Mouse (Mus musculus) kidney, postnatal 14 days (tissue): ENCODE data around the gene Dnajc1.
A peak's percentile ranks its signal among the peaks of the same experiment; 100 is the strongest.

ENCODE experiments used
- DNase-seq: peaks from one replicate; pipeline ENCODE4 v3.0.0; 2022; ENCODE audit warnings: mixed read lengths

Gene Dnajc1

GRCm38 (mm10) chr2:18392331-18393021 lies at the start of gene Dnajc1:
Gene Dnajc1, minus strand, starts transcription at chr2:18392830.
- DNase-seq, result peak; percentile 95

GRCm38 (mm10) chr2:18441871-18442270 lies 49.2 kb upstream of the Dnajc1 start:
- peak; percentile 11 for DNase-seq

GRCm38 (mm10) chr2:18415242-18415641 lies 22.6 kb upstream of the Dnajc1 start:
- DNase-seq, result no peak

- no peak for DNase-seq
Measured at GRCm38 (mm10) chr2:18403679-18404078, 11.0 kb upstream of the Dnajc1 start.

GRCm38 (mm10) chr2:18401771-18402170 lies 9.1 kb upstream of the Dnajc1 start:
- no peak for DNase-seq

GRCm38 (mm10) chr2:18393022-18393519 lies 441 bp upstream of the Dnajc1 start:
- DNase-seq, result no peak

DNA sequence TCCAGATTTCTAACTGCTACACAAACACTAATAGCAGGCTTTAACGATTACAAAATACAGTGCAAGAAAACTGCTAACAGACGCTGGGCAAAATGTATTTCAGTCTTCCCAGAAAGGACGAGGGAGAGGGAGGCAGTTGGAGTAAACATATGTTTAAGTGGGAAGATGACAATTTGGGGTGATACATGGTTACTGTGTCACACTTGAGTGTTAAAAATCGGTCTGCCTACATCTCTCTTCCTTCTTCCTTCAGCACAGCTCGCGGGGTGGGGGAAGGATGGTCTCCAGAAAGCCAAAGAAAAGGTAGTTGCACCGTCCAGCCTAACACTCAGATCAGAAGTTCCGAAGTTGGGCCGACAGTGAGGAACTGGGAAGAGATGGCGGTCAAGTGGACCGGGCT lies 769 bp downstream of the Dnajc1 start:
- no peak for DNase-seq

DNA sequence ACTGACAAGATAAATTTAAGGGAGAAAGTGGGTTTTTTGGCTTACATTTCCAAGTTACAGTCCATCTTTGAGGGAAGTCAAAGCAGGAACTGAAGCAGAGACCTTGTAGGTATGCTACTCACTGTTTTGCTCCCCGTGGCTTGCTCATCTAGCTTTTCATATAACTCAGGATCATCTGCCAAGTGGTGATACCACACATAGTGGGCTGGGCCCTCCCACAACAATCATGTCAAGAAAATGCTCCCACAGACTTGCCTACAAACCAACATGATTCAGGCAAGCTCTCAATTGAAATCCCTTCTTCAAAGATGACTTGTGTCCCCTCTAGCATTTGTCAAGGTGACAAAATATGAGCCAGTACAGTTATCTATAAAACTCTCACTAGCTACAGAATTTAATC lies 3.0 kb downstream of the Dnajc1 start:
- DNase-seq, result no peak

- no peak for DNase-seq
Measured at GRCm38 (mm10) chr2:18381662-18382061, 11.0 kb downstream of the Dnajc1 start.

DNA sequence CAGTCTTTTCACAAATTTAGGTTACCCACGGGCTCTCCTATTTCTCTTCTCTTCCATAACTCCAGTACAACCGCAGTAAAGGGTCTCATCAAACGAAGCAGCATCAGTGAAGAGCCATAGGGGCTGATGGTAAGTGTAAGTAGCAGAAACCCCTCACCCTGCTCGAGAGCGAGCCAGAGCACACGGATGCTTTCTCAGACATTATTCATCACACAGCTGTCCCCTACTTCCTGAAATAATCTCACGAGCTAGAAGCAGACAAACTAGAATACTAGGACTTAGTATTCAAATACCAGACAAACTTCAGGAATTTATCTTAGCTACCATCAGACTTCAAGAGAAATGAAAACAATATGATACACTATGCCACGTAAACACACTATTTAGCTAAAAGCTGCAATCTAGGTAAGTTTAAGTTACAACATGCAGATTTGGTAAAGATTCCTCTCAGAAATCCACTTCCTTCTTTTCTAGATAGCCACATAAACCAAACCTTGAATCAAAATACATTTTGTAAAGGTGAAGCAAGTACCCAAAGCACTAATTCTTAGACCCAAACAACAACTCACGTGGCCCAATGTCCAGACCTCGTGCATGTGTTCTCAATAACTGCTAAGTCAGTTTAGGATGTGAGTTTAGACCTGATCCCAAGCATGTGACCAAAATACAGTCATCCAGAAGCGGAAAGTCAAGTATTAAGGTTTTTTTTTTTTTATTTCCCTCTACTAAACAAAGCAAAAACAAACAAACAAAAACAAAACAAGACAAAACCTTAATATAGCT lies 20.0 kb downstream of the Dnajc1 start:
- no peak for DNase-seq

GRCm38 (mm10) chr2:18370794-18371498 lies 21.7 kb downstream of the Dnajc1 start:
- no peak for DNase-seq

DNA sequence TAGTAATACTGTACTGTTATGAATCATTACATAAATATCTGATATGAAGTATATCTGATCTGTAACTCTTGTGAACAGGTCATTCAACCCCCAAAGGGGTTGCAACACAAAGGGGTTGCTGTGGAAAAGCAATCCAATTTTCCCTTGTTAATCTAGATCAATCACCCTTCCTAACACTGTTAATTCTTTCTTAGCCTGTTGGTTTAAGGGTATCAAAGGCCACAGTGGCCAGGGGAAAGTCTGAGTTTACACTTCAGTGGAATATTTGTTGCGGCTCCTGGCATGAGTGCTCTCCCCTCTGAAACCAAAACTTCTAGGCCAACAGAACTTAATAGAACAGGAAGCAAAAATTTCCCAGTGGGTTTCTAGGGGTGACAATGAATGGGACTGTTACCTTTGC lies 28.2 kb downstream of the Dnajc1 start:
- DNase-seq, result no peak

DNA sequence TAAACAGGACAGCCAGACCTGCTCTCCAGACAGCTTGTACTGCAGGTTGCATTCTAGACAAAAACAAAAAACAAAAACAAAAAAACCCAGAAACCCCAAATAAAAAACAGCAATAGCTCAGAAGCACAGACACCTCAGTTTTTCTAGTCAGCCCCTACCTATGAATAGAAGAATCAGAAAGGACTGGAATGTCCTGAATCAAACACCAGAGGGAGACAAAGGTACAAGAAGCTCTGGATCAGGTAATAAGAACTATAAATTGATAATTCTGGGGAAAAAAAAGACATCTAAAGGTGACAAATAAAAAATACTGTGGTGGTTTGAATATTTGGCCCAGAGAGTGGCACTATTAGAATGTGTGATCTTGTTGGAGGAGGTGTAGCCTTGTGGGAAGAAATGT lies 37.3 kb downstream of the Dnajc1 start:
- DNase-seq, result no peak

DNA sequence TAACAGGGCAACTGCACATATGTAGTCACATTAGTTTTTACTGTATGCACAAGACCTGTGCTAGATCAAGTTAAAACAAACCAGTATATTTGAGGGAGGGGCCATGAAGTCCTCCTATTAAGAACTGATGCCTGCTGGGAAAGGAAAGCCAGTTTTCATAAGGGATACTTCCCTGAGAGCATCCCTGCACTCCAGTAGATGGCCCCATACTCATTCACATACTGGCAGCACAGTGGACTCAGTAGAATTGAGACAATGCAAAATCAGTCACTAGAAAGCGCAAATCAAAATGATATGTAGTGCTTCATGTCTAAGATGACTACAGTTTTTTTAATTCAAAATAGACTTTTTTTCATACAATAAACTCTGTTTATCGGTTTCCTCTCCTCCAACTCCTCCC lies 40.0 kb downstream of the Dnajc1 start:
- peak; percentile 5 for DNase-seq

- DNase-seq, result no peak
Measured at GRCm38 (mm10) chr2:18343464-18343863, 49.2 kb downstream of the Dnajc1 start.

GRCm38 (mm10) chr2:18318671-18319070 lies 74.0 kb downstream of the Dnajc1 start:
- no peak for DNase-seq

GRCm38 (mm10) chr2:18317503-18318281 lies 74.9 kb downstream of the Dnajc1 start:
- no peak for DNase-seq

GRCm38 (mm10) chr2:18316909-18317308 lies 75.7 kb downstream of the Dnajc1 start:
- DNase-seq, result no peak

DNA sequence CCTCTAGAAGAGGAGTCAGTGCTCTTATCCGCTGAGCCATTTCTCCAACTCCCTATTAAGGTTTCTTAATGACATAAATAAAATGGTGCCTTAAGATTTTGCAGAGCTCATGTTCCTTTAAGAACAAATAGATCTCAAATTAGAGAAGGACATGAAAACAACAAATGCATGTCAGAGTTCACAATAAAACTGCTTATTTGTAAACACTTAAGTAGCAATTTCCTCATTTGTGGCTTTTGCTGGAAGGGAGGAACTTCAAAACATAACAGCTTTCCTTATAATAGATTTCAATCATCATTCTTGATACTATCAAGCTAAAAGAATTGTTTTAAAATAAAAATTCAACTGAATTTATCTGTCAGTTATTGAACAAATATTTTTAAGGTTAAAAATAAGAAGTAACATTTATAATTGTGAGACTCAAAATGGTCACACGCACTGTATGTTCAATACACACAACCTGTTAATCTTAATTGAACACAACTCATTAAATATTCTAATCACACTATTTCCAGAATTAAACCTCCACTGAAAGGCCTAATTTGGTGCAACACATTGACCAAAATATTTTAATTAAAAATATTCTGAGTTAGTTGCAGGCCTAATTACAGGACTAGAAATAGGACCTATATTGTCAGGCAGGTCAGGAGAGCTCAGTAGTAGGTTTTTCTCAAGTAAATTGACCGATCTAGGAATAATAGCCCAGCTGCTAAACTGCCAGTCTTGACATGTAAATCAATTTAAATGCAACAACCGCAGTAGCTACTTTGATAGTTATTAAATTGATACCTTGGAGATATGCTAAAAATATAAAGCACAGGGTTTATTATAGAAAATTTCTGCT lies 82.1 kb downstream of the Dnajc1 start:
- DNase-seq, result no peak

- DNase-seq, result no peak
Measured at GRCm38 (mm10) chr2:18307440-18308305, 85.0 kb downstream of the Dnajc1 start.

GRCm38 (mm10) chr2:18300949-18301348 lies 91.7 kb downstream of the Dnajc1 start:
- DNase-seq, result no peak
